Mouse (Mus musculus) embryonic fibroblast, embryonic 13.5 days (primary cell): ENCODE measurements at regions not wholly inside any gene's neighbourhood (a gene's known extent, or its start where the extent isn't known, plus 50 kb on each side); places are given as distances from the start of the nearest gene placed in this dataset.

Source experiments
- CTCF ChIP-seq: IDR thresholded peaks from 2 replicates; pipeline ENCODE4 v1.5.1; 2011; ENCODE audit warnings: mild to moderate bottlenecking, control low read depth, low read length, moderate library complexity, borderline replicate concordance; ENCODE audit not compliant: insufficient read depth
- POLR2A ChIP-seq: IDR thresholded peaks from 2 replicates; pipeline ENCODE4 v1.6.1; 2011; ENCODE audit warnings: low read depth, mild to moderate bottlenecking, control low read depth, low read length, moderate library complexity

DNA sequence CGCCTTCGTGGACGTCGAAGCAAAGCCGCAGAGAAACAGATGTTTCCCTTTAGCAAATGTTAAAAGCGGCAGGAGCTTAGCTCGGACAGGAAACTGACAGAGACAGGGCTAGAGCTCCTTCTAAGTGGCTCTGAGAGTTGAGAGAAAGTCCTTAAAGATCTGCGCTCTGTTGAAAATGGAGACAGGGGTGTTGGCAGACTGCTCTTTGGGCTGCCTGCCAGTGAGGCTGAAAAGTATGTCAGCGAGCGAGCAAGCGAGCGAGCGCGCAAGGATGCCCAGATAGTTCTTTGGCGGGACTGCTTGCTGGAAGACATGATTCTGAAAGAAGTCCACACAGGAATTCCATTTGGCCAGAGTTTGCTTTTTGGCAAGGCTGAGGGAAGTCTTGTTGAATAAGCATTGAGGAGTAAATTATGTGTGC, 827.0 kb upstream of the Adgrl4 start:
- no peak for TF ChIP-seq POLR2A
- no peak for TF ChIP-seq CTCF
